Mouse (Mus musculus): ENCODE measurements around the gene Gm7029.

Gene Gm7029

DNA sequence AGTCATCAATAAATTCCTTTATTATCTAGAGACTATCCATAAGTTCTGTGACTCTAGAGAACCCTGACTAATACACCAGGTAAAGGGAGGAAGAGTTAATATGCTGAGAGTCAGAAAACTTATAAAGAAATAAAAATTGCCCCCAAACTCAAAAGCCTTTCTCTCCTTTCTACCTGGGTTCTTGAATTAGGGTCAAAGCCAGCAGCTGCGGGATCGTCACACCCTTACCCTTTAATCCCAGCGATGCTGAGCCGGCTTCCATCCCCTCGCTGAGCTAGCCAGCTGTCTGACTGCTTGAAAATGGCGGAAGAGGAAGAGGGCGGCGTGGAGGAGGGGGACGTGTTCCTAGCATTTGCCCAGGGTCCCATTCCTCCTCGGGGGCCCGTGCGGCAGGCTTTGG, at the start of gene Gm7029:
Gene Gm7029 (plus strand): TSS at position 301 of the 400 bp plus-strand sequence.
- ChIA-PET POLR2A (interaction anchor here in 2 of 4 experiments (1.1 to 1.7 kb wide), 2 partner anchors 8 to 55 kb away, joined by 4 to 5 read pairs; no protein-coding TSS in a partner anchor), CTCF (interaction anchor here in 1 of 4 experiments (1.9 kb wide), 1 partner anchor 9 kb away, joined by 10 read pairs; no protein-coding TSS in a partner anchor)

DNA sequence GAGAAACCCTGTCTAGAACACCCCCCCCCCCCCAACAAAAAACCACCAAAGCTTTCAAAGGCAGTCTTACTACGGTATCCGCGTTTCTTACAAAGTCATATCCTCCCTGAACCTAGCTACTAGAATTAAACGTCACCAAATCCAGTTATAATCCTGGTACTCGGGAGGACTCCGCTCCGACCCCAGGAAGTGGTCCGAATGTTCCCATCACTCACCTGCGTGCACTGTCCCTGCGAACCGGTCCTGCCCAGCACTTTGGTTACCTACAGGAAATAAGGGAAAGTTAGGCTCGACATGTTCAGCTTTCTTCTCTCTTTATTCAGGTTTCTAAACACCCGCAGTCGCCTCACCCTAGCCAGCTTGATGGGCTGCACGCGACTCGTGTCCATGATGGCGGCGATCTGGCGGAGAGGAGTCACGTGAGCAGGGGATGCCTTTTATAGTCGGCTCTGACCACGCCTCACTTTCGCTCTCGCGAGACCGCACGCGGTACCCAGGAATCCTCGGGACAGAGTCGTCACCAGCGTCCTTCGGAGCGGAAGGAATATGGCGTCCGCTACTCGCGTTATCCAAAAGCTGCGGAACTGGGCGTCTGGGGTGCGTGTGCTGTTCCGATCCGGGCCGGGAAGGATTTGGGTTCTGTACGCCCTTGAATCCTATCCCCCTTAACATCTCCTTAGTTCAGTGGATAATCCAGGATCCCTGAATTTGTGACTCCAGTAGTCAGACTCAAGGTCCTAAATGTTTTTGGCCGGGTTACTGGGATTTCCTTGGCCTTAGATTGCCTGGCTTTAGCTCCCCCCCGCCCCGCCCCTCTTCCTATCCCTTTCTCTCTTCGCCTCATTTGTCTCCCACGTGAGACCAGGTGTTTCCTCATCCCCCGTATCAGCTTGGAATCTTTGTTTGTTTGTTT, 49.3 kb upstream of the Gm7029 start, which contains the start of the genes Rps28 and Ndufa7:
Gene Rps28 (minus strand): TSS at position 479 of the 913 bp plus-strand sequence.
Gene Ndufa7 (plus strand): TSS at position 489 of the 913 bp plus-strand sequence.
- CTCF ChIA-PET: interaction anchor here in 3 of 4 experiments (0.6 to 2.1 kb wide), 6 partner anchors 41 to 430 kb away, joined by 3 to 6 read pairs (median 4); partner anchors contain the start of gene Zfp101 (in 1 of the 3)
- POLR2A ChIA-PET: interaction anchor here (0.5 to 19.5 kb wide), 179 partner anchors 9 to 1470 kb away, joined by 3 to 544 read pairs (median 4); partner anchors contain the start of genes Angptl4 (in 3 of the 4), B3galt4 (in 3 of the 4), Cd320 (in 3 of the 4) and Daxx (in 3 of the 4)

DNA sequence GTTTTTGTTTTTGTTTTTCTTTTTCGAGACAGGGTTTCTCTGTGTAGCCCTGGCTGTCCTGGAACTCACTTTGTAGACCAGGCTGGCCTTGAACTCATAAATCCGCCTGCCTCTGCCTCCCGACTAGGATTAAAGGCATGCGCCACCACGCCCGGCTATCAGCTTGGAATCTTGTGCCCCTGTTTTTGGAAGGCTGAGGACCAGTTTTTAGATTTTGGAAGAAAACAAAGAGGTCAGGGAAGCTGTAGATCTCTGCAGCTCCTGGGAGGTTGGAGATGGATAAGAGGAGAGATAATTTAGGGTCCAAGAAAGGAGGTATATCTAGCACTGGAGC, 48.7 kb upstream of the Gm7029 start:
- ChIA-PET CTCF (interaction anchor here in 2 of 4 experiments (0.6 to 2.1 kb wide), 5 partner anchors 40 to 431 kb away, joined by 3 to 5 read pairs (median 4); partner anchors contain the start of gene Zfp101 (in 1 of the 2)), POLR2A (interaction anchor here (0.5 to 19.5 kb wide), 136 partner anchors 9 to 1471 kb away, joined by 3 to 544 read pairs (median 5); partner anchors contain the start of genes Angptl4 (in 3 of the 4), B3galt4 (in 3 of the 4), Daxx (in 3 of the 4) and Kank3 (in 3 of the 4))

DNA sequence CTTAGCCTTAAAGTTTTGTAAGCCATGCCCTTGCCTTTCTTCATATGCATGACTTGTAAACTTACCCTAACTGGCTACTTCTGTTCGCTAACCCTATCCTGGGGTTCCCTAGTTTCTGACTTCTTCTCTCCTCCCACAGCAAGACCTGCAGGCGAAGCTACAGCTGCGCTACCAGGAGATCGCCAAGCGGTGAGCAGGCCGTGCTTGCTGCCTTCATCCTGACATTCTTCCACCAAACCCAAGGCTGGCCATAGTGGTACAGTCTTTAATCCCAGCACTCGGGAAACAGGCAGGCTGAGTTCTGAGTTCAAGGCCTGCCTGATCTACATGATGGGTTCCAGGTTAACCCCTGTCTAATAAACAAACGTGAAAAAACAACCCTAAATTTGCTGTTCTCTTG, 48.2 kb upstream of the Gm7029 start:
- ChIA-PET POLR2A (interaction anchor here (0.9 to 19.5 kb wide), 59 partner anchors 10 to 332 kb away, joined by 3 to 544 read pairs (median 10); partner anchors contain the start of genes Kank3 (in 3 of the 4), Tapbp (in 3 of the 4), Zbtb22 (in 3 of the 4) and Angptl4 (in 2 of the 4)), CTCF (interaction anchor here in 2 of 4 experiments (0.6 to 2.1 kb wide), 4 partner anchors 40 to 101 kb away, joined by 3 to 4 read pairs (median 4); no protein-coding TSS in a partner anchor)

DNA sequence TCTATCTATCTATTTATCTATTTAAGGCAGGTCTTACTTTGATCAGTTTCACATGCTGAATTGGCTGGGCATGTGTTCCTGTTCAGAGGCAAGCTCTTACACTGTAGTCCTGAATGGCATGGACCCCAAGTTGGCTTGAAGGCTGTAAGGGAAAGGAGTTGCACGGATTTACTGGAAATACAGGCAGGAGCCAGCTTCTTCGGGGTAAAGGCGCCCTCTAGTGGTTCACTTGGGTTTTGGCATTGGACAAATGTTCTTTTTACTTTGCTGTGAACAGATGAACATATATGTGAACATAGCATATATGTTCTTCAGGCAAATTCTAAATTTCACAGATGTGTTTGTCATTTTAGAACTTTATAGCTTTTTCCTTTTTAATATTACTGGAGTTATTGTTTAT, 46.8 kb upstream of the Gm7029 start:
- POLR2A ChIA-PET: interaction anchor here (0.5 to 19.5 kb wide), 30 partner anchors 10 to 836 kb away, joined by 3 to 544 read pairs (median 4); partner anchors contain the start of genes Cd320 (in 3 of the 4), Kank3 (in 3 of the 4), March2 (in 1 of the 4) and Rab11b (in 1 of the 4)
- CTCF ChIA-PET: interaction anchor here (0.5 to 1.1 kb wide), 20 partner anchors 8 to 440 kb away, joined by 3 to 7 read pairs (median 3); partner anchors contain the start of genes B3galt4 (in 1 of the 4), Cd320 (in 1 of the 4) and Rab11b (in 1 of the 4)

DNA sequence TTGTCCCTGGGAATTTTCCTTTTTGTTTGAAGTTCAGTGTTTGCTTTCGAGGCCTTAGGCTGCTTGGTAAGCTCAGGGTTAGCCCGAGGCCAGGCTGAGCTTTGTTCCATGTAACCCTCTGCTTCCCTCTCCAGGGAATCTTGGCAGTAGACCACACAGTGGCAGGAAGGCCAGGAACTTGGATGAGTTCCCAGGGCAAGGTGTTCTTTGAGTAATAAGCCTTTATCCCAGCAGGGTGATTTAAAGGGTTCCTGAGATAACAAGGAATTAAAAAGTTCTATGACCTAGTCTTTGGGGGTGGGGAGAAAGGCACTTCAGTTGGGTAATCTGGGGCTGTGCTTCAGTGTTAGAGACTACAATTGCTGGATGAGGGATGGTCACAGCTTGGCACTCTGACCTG, 44.7 kb upstream of the Gm7029 start:
- ChIA-PET POLR2A (interaction anchor here in 3 of 4 experiments (0.6 to 19.5 kb wide), 19 partner anchors 9 to 150 kb away, joined by 3 to 544 read pairs (median 4); partner anchors contain the start of genes Kank3 (in 2 of the 3), Rab11b (in 2 of the 3), Angptl4 (in 1 of the 3) and Cd320 (in 1 of the 3)), CTCF (interaction anchor here in 1 of 4 experiments (0.8 kb wide), 1 partner anchor 37 kb away, joined by 3 read pairs; no protein-coding TSS in a partner anchor)

DNA sequence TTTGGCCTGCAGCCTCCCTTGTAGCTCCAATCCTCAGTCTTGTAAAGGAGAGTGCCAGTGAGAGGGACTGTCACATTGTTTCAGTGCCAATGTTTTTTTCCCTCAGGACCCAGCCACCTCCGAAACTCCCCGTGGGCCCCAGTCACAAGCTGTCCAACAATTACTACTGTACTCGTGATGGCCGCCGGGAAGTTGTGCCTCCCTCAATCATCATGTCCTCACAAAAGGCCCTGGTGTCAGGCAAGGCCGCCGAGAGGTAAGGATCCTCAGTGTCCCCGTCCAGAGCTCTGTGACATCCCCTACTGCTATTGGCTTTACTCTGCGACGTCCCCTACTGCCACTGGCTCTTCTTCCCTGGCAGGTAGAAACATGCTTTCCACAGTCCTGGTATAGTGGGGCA, 44.1 kb upstream of the Gm7029 start:
- POLR2A ChIA-PET: interaction anchor here in 3 of 4 experiments (0.6 to 19.5 kb wide), 16 partner anchors 10 to 132 kb away, joined by 3 to 544 read pairs (median 4); partner anchors contain the start of genes Kank3 (in 2 of the 3), Rab11b (in 2 of the 3), Cd320 (in 1 of the 3) and Rps18 (in 1 of the 3)
- CTCF ChIA-PET: interaction anchor here in 1 of 4 experiments (0.6 kb wide), 1 partner anchor 1339 kb away, joined by 4 read pairs; no protein-coding TSS in a partner anchor

DNA sequence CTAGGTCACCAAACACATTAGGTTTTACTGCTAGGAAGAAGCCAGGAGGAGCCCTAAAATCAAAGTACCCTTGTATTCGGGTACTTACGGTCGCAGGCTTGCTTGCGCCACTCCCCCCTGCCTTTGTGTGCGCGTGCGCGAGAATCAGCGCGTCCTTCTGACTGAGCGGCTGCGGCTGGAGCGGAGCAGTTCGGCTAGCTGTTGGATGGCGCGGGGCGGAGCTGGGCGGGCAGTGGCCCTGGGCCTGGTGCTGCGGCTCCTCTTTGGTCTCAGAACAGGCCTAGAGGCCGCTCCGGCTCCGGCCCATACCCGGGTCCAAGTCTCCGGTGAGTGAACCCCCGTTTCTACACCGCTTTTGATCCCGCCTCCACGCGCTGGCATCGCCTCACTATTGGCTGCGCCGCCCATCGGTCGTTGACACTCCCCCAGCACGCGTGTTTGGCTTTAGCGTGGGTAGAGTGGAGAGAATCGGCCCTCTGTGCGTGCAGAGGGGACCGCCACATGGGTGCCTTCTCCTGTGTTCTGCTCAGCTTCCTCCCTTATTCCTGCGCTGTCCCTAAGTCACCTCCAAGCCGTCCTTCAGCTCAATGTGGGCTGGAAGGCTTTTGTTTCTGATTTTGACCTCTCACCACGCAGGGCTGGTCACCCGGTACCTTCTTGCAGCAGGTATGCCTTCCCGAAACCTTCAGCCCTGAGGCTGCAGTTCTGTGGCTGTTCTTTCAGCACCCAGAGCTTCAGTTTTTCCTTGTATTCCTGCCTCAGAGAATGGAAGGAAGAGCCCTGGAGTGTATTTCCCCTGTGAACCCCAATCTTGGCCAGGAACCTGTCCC, 30.5 kb upstream of the Gm7029 start, which contains the start of gene Cd320:
Gene Cd320 (plus strand): TSS at position 126 of the 830 bp plus-strand sequence.
- ChIA-PET POLR2A (interaction anchor here in 3 of 4 experiments (0.6 to 20.8 kb wide), 29 partner anchors 9 to 214 kb away, joined by 3 to 449 read pairs (median 4); partner anchors contain the start of genes Ndufa7 (in 3 of the 3), Rps28 (in 3 of the 3), Rps18 (in 2 of the 3) and Vps52 (in 2 of the 3)), CTCF (interaction anchor here in 2 of 4 experiments (0.7 to 1.9 kb wide), 8 partner anchors 17 to 150 kb away, joined by 3 to 5 read pairs (median 4); no protein-coding TSS in a partner anchor)

DNA sequence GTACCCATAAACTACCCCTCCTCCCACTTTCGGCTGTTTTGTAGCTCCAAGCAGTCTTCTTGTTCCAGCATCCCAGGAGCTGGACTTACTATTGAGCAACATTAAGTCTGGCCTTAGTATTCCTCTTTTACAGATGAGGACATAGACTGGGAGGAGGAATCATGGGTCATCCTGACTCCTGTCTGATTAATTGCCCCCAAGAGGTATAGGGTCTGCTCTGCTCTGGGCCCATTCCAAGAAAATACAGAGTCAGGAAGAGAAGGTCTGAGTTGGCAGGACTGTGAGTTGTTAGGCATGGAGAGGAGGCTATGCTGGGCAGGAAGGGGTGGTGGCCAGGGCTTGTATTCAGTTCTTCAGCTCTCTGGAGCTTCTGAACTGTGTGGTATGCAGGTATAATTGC, 29.4 kb upstream of the Gm7029 start:
- ChIA-PET POLR2A (interaction anchor here in 3 of 4 experiments (0.6 to 20.8 kb wide), 21 partner anchors 9 to 215 kb away, joined by 3 to 449 read pairs (median 4); partner anchors contain the start of genes Ndufa7 (in 2 of the 3), Rps28 (in 2 of the 3), Pfdn6 (in 1 of the 3) and Rps18 (in 1 of the 3)), CTCF (interaction anchor here in 3 of 4 experiments (0.6 to 1.9 kb wide), 4 partner anchors 17 to 1838 kb away, joined by 3 to 5 read pairs (median 4); no protein-coding TSS in a partner anchor)

DNA sequence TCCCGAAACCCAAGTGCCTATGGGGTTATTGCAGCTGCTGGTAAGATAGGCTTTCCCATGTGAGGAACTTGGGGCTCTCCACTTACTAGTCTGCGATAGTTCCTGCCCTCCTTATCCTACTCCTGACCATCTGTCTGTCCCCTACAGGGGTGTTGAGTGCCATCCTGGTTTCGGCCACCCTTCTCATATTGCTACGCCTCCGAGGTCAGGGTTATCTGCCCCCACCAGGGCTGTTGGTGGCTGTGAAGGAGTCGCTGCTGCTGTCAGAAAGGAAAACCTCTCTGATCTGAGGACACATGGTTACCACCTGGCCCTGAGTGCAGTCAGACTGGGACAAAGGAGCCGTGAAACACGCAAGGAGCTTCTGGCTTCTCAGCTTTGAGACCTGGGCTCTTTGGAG, 25.5 kb upstream of the Gm7029 start:
- ChIA-PET CTCF (interaction anchor here in 1 of 4 experiments (0.6 kb wide), 1 partner anchor 144 kb away, joined by 3 read pairs; no protein-coding TSS in a partner anchor), POLR2A (interaction anchor here in 3 of 4 experiments (0.6 to 20.8 kb wide), 6 partner anchors 9 to 452 kb away, joined by 3 to 449 read pairs (median 6); partner anchors contain the start of genes Ndufa7 (in 2 of the 3), Rps28 (in 2 of the 3), Rps18 (in 1 of the 3) and Vps52 (in 1 of the 3))

DNA sequence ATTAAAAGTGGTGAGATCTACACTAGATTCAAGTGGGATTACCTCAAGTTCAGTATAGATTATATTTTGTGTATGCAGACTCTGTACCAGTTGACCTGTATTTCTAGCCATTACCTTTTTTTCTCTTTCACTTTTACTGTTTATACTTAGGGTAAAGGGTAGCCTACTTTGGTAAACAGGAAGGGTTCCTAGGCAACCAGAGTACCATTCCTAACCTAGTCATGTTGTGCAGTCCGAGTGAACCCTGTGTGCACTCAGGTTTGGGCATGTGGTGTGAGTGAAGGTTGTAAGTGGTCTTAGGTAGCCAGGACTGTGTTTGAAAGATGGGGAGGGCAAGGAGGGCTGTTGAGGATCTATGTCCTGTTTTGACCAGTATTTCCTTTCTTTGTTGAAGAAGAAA, 22.3 kb upstream of the Gm7029 start:
- ChIA-PET CTCF (no interaction called here), POLR2A (interaction anchor here in 3 of 4 experiments (1.0 to 20.8 kb wide), 3 partner anchors 14 to 29 kb away, joined by 3 to 449 read pairs (median 4); partner anchors contain the start of genes Rps28 (in 2 of the 3) and Ndufa7 (in 1 of the 3))

DNA sequence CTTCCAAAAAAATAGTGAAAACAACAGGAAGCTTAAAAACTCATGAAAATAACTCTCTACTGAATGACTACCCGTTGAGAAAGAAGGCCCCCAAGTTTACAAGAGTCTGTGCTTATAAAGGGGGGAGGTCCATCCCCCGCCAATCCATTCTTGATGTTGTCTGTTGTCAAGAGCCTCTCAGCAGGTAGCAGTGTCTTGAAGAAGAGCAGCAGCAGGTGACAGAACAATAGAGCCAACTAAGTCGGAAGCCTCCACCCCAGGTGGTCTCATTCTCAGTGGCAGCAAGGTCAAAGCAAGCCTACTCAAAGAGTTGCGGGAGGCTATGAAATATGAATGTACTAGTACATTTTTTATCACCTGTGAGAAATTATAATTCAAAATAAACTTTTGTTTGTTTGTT, 15.8 kb upstream of the Gm7029 start:
- POLR2A ChIA-PET: interaction anchor here in 3 of 4 experiments (0.6 to 2.3 kb wide), 12 partner anchors 8 to 206 kb away, joined by 3 to 8 read pairs (median 4); partner anchors contain the start of genes B3galt4 (in 1 of the 3), Ndufa7 (in 1 of the 3), Pfdn6 (in 1 of the 3) and Rab11b (in 1 of the 3)

DNA sequence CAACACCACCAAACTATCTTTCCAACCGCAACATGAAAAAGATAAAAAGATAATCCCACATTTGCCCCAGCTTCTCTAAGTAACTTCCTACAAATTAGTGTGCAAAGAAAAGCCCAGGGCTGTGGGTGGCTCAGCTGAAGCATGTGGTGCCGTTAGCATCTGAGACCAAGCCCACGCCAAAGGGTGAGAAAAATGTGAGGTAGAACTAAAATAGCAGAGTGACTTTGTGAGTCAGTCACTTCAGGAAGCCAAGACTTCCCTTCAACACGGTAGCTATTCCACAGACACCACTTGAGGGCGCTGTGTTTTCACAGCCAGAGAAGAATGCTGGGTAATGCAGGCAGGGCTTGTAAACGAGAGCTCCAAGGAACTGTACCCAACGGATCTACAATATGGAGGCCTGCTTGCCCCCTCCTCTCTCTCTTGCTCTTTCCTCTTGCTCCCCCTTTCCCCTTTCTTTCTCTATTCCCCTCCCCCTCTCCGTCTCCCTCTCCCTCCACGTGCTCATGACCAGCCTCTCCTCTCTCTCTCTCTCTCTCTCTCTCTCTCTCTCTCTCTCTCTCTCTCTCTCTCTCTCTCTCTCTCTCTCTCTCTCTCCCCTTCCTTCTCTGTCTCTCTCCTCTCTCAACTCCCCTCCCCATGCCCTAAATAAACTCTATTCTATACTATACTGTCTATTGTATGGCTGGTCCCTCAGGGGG, 8.2 kb upstream of the Gm7029 start:
- ChIA-PET CTCF (interaction anchor here (0.5 to 2.0 kb wide), 44 partner anchors 8 to 1478 kb away, joined by 3 to 11 read pairs (median 4); partner anchors contain the start of genes Tapbp (in 2 of the 4), Zbtb22 (in 2 of the 4), B3galt4 (in 1 of the 4) and Cd320 (in 1 of the 4)), POLR2A (interaction anchor here in 3 of 4 experiments (0.6 to 2.9 kb wide), 46 partner anchors 9 to 1602 kb away, joined by 3 to 19 read pairs (median 4); partner anchors contain the start of genes Ndufa7 (in 3 of the 3), Rps28 (in 3 of the 3), Daxx (in 2 of the 3) and Rab11b (in 2 of the 3))

More for the DNA sequence above, 15.8 kb upstream of the Gm7029 start:
- CTCF ChIA-PET: interaction anchor here in 2 of 4 experiments (0.5 to 0.7 kb wide), 2 partner anchors 8 to 58 kb away, joined by 3 to 4 read pairs; partner anchors contain the start of genes Tapbp (in 1 of the 2) and Zbtb22 (in 1 of the 2)

DNA sequence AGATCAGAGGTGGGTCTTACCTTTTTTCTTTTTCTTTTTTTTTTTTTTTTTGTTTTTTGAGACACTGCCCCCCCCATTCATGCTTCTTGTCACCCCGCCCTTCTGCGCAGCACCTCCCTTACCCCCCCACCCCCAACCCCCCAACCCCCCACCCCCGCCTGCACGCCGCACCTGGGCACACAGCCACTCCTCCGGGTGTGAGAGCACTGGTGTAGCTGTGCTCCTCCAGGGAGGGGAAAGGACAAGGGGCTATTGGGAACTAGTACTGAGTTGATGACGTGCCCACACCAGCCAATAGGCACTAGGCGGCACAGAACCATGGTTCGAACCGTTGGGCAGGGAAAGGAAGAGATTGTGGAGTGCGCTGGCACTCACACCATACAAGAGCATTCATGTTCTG, 774 bp downstream of the Gm7029 start:
- POLR2A ChIA-PET: interaction anchor here in 3 of 4 experiments (0.6 to 1.7 kb wide), 11 partner anchors 9 to 114 kb away, joined by 3 to 8 read pairs (median 4); partner anchors contain the start of genes Ndufa7 (in 1 of the 3), Rab11b (in 1 of the 3), Rps18 (in 1 of the 3) and Rps28 (in 1 of the 3)
- CTCF ChIA-PET: interaction anchor here in 2 of 4 experiments (0.6 to 1.9 kb wide), 2 partner anchors 9 kb away, joined by 3 to 10 read pairs; no protein-coding TSS in a partner anchor

DNA sequence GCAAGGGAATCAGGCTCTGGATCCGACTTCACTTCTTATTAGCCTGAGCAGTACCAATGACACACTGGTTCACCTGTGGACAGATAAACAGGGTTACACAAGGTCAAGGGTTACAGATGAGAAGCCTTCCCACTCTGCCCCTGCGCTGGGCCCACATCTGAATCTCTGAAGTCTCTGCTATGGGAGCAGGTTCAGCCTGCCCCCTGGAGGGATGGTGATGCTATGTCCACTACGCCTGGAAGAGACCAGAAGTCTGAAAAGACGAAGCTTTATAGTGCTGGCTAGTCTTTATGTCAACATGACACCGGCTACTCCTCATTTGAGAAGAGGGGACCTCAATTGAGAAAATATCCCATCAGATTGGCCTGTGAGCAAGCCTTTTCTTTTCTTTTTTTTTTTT, 2.2 kb downstream of the Gm7029 start:
- CTCF ChIA-PET: interaction anchor here in 2 of 4 experiments (0.6 to 1.4 kb wide), 4 partner anchors 10 to 53 kb away, joined by 3 to 11 read pairs (median 4); no protein-coding TSS in a partner anchor

More for the DNA sequence above, 2.2 kb downstream of the Gm7029 start:
- POLR2A ChIA-PET: interaction anchor here (0.6 to 2.1 kb wide), 7 partner anchors 10 to 115 kb away, joined by 3 to 7 read pairs (median 3); partner anchors contain the start of gene Rab11b (in 1 of the 4)
